Mouse (Mus musculus) layer of hippocampus, postnatal 10 days (tissue): ENCODE measurements around the gene Frmd4a. TPM values are rescaled to one million over a fixed set of nuclear protein-coding genes. Genes with fewer than 3 reads are reported as not detected.

Source experiments
- DNase-seq, 2 experiments: peaks; one replicate each; pipeline ENCODE4 v3.0.0; 2021; ENCODE audit warnings: low spot score in 2 of 2
- total RNA-seq, 2 experiments: library from RNA; stranded (reverse); gene quantifications; 2 replicates each; pipeline ENCODE4 v1.2.3; 2021

The Frmd4a gene
- total RNA-seq, 2 experiments from 2014 or later: 114 to 128 TPM

GRCm38 (mm10) chr2:4570186-4570861 lies 552.8 kb downstream of the Frmd4a start:
- no peak for DNase-seq

DNA sequence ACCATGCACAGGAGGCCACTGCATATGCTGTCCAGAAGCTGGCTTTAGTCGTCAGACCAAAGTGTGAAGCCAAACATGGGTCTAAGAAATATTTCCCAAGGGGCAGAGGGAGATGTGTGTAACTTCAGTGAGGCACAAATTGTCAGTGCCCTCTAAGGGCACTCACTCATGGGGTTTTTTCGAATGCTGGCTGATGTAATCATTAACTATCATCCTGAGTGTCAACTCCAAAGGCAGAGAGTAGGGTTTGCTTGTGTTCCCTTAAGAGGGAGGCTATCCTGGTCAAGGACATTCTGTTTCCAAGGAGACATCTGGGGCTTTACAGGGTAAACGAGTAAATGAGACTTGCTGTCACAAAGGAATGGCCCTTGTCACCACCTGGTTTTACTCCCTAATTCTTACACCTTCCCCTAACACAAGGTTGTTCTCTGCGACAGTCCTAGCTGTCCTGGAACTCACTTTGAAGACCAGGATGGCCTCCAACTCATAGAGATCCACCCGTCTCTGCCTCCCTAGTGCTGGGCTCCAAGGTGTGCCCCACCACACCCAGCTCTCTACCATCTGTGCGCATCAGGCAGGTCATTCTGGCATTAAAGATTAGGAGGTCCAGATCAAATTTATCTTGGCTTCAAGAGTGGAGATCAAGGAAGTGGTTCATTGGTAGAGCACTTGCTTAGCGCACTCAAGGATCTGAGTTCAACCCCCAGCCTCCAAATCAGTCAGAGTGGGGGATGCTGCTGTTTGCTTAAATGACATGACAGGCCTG lies 555.2 kb downstream of the Frmd4a start:
- no peak for DNase-seq

- no peak for DNase-seq
These were observed 555.9 kb downstream of the Frmd4a start for GRCm38 (mm10) chr2:4573386-4573785.

- DNase-seq: no peak
These were observed 556.7 kb downstream of the Frmd4a start for GRCm38 (mm10) chr2:4574251-4574650.

GRCm38 (mm10) chr2:4575163-4575562 lies 557.6 kb downstream of the Frmd4a start:
- DNase-seq: no peak

- DNase-seq: no peak
These were observed 558.5 kb downstream of the Frmd4a start for GRCm38 (mm10) chr2:4575975-4576374.

DNA sequence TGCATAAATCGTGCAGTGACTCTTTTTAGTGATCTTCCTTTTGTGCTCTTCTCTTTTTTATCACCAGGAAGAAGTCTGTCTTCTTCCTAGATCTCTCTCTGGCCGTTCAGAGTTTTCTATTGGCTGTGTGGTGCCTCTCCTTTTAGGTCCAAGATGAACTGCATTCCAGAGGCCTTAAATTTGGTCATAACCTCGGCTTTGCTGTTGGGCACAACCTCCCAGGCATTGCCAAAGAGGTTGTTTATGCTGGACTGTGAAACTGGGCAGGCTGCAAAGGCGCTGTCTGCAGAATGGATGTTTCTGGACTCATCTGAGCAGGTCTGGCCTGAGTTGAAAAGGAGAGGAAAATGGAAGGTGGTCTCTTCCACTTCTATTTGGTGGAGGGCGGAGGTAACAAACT lies 560.8 kb downstream of the Frmd4a start:
- no peak for DNase-seq

DNA sequence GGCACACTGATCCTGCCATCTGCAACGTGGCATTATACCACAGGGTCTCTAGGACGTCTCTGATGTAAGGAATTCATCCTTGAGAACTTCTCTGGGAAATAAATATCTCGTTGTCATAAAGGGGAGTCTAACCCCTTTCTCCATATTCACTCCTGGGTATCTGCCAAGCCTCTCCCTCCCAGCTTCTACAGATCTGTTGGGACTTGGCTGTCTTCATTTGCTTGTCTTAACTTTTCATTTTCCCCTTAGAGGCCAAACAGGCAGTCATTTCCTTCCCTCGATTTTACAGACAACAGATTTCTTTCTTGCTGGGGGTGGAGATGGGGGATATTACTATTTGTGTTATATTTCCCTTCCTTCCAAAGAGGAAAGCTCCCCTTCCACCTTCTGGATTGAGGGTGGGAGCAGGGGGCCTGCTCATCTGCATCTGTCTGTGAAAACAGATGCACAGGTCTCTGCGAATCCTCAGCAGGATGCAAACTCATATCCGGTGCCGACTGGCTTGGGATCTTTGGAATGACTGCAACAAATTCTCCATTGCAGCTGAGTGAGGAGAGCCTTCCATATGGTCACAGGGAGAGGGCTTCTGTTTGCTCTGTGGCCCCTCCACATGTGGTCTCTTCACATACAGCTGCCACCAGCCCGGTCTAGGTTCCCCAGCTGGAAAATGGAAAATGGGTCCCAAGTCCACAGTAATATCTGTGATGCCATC lies 562.0 kb downstream of the Frmd4a start:
- DNase-seq: no peak

- no peak for DNase-seq
These were observed 563.1 kb downstream of the Frmd4a start for GRCm38 (mm10) chr2:4580666-4581065.

GRCm38 (mm10) chr2:4582930-4583329 lies 565.4 kb downstream of the Frmd4a start:
- DNase-seq: no peak

DNA sequence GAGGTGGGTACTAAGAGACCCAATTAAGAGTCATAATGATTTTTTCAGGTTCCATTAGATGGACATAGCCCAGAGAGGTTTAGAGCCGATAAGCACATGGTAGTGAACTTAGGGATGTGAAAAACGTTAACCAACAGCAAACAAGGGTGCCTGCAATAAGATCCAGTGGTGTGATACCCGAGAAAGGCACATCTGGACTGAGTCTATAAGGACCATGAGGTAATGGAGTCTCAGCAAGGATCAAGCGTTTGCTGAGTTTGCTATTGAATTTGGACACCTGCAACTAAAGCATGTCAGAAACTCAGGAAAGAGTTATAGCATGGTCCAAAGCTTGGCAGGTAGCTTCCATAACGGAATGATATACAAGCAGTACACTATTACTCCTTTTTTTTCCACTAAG lies 566.7 kb downstream of the Frmd4a start:
- DNase-seq: no peak

DNA sequence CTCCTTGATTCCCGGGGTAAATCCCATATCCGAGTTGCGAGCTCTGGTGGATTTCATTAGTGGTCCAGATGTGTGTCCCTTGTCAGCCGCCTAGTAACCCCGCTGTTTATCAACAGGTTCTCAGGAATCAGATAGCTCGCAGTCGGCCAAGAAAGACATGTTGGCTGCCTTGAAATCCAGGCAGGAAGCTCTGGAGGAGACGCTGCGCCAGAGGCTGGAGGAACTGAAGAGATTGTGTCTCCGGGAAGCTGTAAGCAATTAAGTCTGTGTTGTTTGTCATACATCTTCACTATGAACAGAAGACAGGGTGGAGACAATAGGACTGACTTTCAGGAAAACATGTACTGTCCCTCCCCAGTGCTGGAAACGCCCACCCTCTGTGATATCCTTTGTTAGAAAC lies 568.7 kb downstream of the Frmd4a start:
- no peak for DNase-seq

- DNase-seq: no peak
These were observed 570.3 kb downstream of the Frmd4a start for GRCm38 (mm10) chr2:4587685-4588409.

DNA sequence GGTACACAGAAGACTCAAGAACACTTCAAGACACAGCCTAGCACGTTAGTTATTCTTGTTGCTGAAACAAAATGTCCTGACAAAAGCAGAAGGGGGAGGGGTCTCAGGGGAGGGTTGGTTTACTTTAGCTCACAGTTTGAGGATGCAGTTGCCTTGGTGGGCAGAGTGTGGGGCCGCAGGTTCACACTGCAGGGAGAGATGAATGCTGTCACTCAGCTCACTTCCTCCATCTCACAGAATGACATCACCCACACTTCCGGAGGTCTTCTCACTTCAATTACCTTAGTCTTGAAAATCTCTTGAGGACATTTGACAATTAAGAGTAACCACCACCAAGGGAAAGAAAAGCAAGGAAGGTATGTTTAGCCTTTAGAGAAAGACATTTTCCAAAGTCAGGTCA lies 574.1 kb downstream of the Frmd4a start:
- no peak for DNase-seq

DNA sequence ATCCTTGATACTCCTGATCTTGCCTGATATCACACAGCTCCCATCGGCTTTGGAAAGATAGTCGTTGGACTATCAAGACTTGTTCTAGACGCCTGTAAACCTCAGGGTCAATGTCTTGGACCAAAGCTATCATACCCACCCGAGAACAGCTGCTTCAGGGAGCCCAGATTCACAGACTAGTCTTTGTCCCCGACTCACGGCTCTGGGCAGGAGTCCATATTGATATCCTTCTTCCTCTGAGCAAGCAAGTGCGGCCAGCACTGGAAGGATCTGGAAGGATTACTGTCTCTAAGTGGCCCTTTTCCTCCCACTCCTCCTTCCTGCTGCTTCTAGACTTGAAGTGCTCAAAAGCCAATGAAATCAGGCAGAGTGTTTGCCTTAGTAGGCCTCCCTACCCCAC lies 575.1 kb downstream of the Frmd4a start:
- DNase-seq: no peak

DNA sequence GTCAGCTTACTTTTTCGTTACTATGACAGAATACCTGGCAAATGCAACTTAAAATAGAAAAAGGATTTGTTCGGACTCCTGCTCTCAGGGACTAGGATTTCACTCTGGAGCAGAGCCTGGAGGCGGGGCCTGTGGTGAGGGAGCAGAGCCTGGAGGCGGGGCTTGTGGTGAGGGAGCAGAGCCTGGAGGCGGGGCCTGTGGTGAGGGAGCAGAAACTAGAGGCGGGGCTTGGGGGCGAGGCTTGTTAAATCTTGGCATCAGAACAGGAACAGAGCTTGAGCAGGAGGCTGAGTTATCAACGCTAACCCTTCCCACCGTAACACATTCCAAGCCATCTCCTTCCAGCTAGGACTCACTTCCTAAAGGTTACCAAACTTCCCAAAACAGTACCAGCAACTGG lies 575.9 kb downstream of the Frmd4a start:
- DNase-seq: peak in 1 of 2 experiments; percentile 46

GRCm38 (mm10) chr2:4593878-4594387 lies 576.4 kb downstream of the Frmd4a start:
- DNase-seq: no peak

DNA sequence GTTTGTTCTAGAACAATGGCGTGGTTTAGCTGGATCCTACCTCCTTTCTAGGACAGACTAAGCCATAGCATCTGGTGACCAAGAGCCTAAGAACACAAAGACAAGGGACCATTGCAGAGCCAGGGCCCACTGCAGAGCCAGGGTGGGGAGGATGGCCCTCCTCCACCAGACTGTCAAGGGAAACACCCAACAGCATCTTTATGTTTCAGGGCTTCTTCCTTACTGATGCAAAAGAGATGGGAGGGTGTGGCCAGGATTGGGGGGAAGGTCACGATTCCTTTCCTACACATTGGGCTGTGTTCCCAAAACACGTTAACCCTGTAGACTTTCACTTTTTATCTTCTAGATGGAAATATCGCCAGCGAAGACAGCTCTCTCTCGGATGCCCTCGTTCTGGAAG lies 579.5 kb downstream of the Frmd4a start:
- no peak for DNase-seq

DNA sequence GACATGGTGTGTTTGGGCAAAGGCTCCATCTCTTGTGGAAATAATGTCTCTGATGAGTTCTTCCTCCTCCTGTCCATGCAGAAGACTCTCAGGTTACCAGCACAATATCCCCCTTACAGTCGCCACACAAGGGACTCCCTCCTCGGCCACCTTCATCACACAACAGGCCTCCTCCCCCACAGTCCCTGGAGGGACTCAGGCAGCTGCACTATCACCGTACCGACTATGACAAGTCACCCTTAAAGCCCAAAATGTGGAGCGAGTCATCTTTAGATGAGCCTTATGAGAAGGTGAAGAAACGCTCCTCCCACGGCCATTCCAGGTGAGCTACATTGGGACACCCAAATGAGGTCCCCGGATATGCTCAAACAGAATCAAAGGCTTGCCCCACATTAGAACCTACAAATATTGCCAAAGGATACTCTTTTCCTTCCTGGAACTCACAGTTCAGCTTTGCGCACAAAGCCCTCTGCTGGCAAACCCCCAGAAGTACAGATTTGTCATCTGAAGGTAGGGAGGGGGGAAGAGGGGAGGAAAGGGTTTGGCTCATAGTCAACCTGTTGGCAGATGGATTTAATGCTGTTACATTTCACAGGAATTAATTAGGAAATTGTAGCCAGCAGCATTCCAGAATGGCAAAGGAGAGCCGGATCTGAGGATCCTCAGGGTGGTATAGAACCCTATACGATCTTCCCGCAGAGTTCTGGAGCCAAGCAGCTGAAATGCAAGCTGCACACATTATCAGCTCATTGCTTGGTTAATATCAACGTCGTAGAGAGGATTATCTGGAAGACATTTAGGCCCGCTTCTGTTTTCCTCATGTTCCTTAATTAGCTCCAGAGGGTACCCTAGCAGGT lies 583.7 kb downstream of the Frmd4a start:
- DNase-seq: peak; percentile 72 to 78

DNA sequence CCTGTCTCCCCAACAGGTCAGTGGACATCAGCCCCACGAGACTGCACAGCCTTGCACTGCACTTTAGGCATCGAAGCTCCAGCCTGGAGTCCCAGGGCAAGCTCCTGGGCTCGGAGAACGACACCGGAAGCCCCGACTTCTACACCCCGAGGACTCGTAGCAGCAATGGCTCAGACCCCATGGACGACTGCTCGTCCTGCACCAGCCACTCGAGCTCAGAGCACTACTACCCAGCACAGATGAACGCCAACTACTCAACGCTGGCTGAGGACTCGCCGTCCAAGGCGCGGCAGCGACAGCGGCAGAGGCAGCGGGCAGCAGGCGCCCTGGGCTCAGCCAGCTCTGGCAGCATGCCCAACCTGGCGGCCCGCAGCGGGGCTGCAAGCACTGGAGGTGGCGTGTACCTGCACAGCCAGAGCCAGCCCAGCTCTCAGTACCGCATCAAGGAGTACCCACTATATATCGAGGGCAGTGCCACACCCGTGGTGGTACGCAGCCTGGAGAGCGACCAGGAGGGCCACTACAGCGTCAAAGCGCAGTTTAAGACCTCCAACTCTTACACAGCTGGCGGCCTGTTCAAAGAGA lies 585.9 kb downstream of the Frmd4a start:
- DNase-seq: peak in 1 of 2 experiments; percentile 43
